Mouse (Mus musculus): Measurements from ENCODE around the gene Rbms3. TPM values are rescaled to one million over a fixed set of nuclear protein-coding genes. Genes with fewer than 3 reads are reported as not detected.

Rbms3 gene
- total and polyA plus RNA-seq, 3 experiments: 8.1 to 12.5 (median 8.8) TPM

- Histone ChIP-seq H3K9ac (ENCODE audit: low read depth, low read length) (no peak overlapping the region), H3K4me1 (ENCODE audit: control insufficient read depth, insufficient read depth, low read length) (peaks cover 5% of the 10 kb centered on the region), H3K27me3 (ENCODE audit: control insufficient read depth, insufficient read depth, low read length) (no peaks in the 10 kb centered on the region), H3K4me3 (no peak overlapping the region), H3K36me3 (ENCODE audit: control insufficient read depth, insufficient read depth, low read length) (no peaks in the 10 kb centered on the region), H3K27ac (no peak overlapping the region), H3K79me2 (replicated peaks; ENCODE audit: control insufficient read depth, insufficient read depth, low read length) (peaks cover 2% of the 10 kb centered on the region; the same call in 1 of the 2 replicates)
- WGBS: 66% methylated on average over 4 of the region's 4 CpGs
- intact Hi-C loops (cut with DNase I): no loop called here
- no peak for TF ChIP-seq CTCF (IDR thresholded peaks at IDR 0.05)
- TF ChIP-seq POLR2A (IDR thresholded peaks at IDR 0.05; ENCODE audit: insufficient read depth, low read depth, low read length): no peak
- no peak for TF ChIP-seq EP300 (IDR thresholded peaks at IDR 0.05; ENCODE audit: insufficient read depth, low read depth, low read length)
- DNase-seq: no peak
Observed at GRCm38 (mm10) chr9:117221481-117221880, 408.2 kb downstream of the Rbms3 start.

DNA sequence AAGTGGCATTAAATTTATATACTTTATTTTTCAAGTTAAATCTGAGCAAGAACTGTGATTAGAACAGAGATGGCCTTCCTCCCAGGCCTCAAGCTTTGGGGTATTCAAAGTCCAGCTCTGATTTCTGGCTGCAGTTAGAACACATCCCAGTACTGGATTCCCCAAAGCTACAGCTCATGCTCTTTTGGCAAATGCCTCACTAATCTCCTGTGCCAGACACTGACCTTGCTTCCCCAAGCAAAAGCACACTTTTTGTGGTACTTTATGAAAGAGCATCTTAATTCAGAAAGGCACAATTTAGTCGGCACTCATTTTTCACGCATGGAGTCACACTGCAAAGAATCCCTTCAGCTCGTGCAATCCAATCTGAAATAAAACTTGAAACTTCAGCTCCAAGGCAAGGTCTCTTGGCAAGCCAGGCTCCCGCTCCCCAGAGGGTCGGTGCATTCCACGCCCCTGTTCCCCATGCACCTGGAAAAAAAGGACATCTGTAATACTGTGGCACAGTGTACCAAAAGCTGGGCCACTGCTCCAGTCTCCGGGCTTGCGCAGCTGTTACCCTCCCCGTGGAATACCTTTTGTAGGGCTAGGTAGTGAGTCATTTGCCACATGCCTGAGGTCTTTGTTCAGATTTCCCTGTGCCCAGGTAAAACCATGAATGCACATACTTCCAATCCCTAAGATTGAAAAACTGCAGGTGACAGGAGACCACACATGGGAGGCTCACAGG is 413.5 kb downstream of the Rbms3 start:
- Histone ChIP-seq H3K27me3 (ENCODE audit: control insufficient read depth, insufficient read depth, low read length) (no peaks in the 10 kb centered on the region), H3K4me1 (ENCODE audit: control insufficient read depth, insufficient read depth, low read length) (peaks cover 3% of the 10 kb centered on the region; the same call in 1 of the 2 replicates), H3K9ac (ENCODE audit: low read depth, low read length) (no peak overlapping the region), H3K4me3 (no peak overlapping the region), H3K27ac (no peak overlapping the region), H3K79me2 (replicated peaks; ENCODE audit: control insufficient read depth, insufficient read depth, low read length) (no peaks in the 10 kb centered on the region), H3K36me3 (ENCODE audit: control insufficient read depth, insufficient read depth, low read length) (no peaks in the 10 kb centered on the region)
- 83% methylated on average over 9 of the region's 9 CpGs for WGBS
- intact Hi-C loops (cut with DNase I): no loop called here
- no peak for DNase-seq
- TF ChIP-seq CTCF (IDR thresholded peaks at IDR 0.05) (no peak), POLR2A (IDR thresholded peaks at IDR 0.05; ENCODE audit: insufficient read depth, low read depth, low read length) (no peak), EP300 (IDR thresholded peaks at IDR 0.05; ENCODE audit: insufficient read depth, low read depth, low read length) (no peak)

GRCm38 (mm10) chr9:117212023-117212422 is 417.7 kb downstream of the Rbms3 start:
- DNase-seq: no peak
- TF ChIP-seq POLR2A (IDR thresholded peaks at IDR 0.05; ENCODE audit: insufficient read depth, low read depth, low read length): no peak
- TF ChIP-seq CTCF (IDR thresholded peaks at IDR 0.05): no peak
- TF ChIP-seq EP300 (IDR thresholded peaks at IDR 0.05; ENCODE audit: insufficient read depth, low read depth, low read length): no peak
- H3K79me2 ChIP-seq (replicated peaks; ENCODE audit: control insufficient read depth, insufficient read depth, low read length): no peaks in the 10 kb centered on the region; the same call in 1 of the 2 replicates
- H3K4me1 ChIP-seq (ENCODE audit: control insufficient read depth, insufficient read depth, low read length): peaks cover 2% of the 10 kb centered on the region
- 76% methylated on average over 4 of the region's 4 CpGs for WGBS
- no peak overlapping the region for H3K9ac ChIP-seq (ENCODE audit: low read depth, low read length)
- no peaks in the 10 kb centered on the region for H3K36me3 ChIP-seq (ENCODE audit: control insufficient read depth, insufficient read depth, low read length)
- H3K27ac ChIP-seq: no peak overlapping the region
- no peaks in the 10 kb centered on the region for H3K27me3 ChIP-seq (ENCODE audit: control insufficient read depth, insufficient read depth, low read length)
- no peak overlapping the region for H3K4me3 ChIP-seq
- intact Hi-C loops (cut with DNase I): no loop called here

DNA sequence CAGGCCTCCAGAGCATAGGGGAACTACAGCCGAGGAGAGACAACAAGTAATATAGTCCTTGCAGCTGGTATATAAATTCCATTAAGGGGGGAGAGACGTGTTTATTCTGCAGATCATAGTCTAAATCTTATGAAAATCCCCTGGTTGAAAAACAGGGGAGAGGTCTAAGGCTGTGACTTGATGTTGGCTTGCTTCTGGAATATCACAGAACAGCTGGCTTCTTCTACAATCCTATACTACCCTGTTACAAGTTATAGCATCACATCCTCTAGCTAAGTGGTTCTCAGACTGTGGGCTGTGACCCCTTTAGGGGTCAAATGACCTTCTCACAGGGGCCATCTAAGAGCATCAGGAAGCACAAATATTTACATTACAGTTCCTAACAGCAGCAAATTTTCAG is 419.4 kb downstream of the Rbms3 start:
- H3K9ac ChIP-seq (ENCODE audit: low read depth, low read length): no peak overlapping the region
- 77% methylated on average over 2 of the region's 2 CpGs for WGBS
- H3K4me1 ChIP-seq (ENCODE audit: control insufficient read depth, insufficient read depth, low read length): peaks cover 2% of the 10 kb centered on the region

DNA sequence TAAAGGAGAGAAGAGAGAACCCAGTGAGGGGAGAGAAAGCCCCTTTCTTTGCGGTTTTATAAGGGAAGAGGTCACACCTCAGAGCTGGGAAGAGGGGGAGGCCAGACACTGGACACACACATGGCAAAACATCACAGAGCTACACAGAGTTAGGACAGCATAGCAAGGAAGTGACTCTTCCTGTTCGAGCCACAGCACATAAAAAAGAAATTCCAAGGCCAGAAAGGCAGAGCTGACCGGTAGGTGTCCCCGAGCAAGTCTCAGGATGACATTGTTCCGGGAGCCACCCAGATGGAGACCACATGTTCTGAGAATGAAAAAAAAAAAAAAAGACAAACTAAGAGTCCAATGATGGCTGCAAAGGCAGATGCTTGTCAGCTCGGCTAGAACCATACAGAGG is 424.3 kb downstream of the Rbms3 start:
- intact Hi-C loops (cut with DNase I): no loop called here
- TF ChIP-seq POLR2A (IDR thresholded peaks at IDR 0.05; ENCODE audit: insufficient read depth, low read depth, low read length): no peak
- TF ChIP-seq EP300 (IDR thresholded peaks at IDR 0.05; ENCODE audit: insufficient read depth, low read depth, low read length): no peak
- TF ChIP-seq CTCF (IDR thresholded peaks at IDR 0.05): no peak
- Histone ChIP-seq H3K9ac (ENCODE audit: low read depth, low read length) (no peak overlapping the region), H3K27ac (no peak overlapping the region), H3K27me3 (ENCODE audit: control insufficient read depth, insufficient read depth, low read length) (no peaks in the 10 kb centered on the region), H3K36me3 (ENCODE audit: control insufficient read depth, insufficient read depth, low read length) (no peaks in the 10 kb centered on the region), H3K79me2 (replicated peaks; ENCODE audit: control insufficient read depth, insufficient read depth, low read length) (no peaks in the 10 kb centered on the region; the same call in 1 of the 2 replicates), H3K4me3 (no peak overlapping the region), H3K4me1 (ENCODE audit: control insufficient read depth, insufficient read depth, low read length) (no peaks in the 10 kb centered on the region; the same call in 1 of the 2 replicates)
- no peak for DNase-seq
- 43% methylated on average over 6 of the region's 6 CpGs for WGBS

More for the DNA sequence above, 419.4 kb downstream of the Rbms3 start:
- Histone ChIP-seq H3K4me3 (no peak overlapping the region), H3K27me3 (ENCODE audit: control insufficient read depth, insufficient read depth, low read length) (no peaks in the 10 kb centered on the region), H3K79me2 (replicated peaks; ENCODE audit: control insufficient read depth, insufficient read depth, low read length) (no peaks in the 10 kb centered on the region; the same call in 1 of the 2 replicates), H3K36me3 (ENCODE audit: control insufficient read depth, insufficient read depth, low read length) (no peaks in the 10 kb centered on the region), H3K27ac (no peak overlapping the region)
- intact Hi-C loops (cut with DNase I): no loop called here
- TF ChIP-seq POLR2A (IDR thresholded peaks at IDR 0.05; ENCODE audit: insufficient read depth, low read depth, low read length) (no peak), CTCF (IDR thresholded peaks at IDR 0.05) (no peak), EP300 (IDR thresholded peaks at IDR 0.05; ENCODE audit: insufficient read depth, low read depth, low read length) (no peak)
- DNase-seq: no peak

DNA sequence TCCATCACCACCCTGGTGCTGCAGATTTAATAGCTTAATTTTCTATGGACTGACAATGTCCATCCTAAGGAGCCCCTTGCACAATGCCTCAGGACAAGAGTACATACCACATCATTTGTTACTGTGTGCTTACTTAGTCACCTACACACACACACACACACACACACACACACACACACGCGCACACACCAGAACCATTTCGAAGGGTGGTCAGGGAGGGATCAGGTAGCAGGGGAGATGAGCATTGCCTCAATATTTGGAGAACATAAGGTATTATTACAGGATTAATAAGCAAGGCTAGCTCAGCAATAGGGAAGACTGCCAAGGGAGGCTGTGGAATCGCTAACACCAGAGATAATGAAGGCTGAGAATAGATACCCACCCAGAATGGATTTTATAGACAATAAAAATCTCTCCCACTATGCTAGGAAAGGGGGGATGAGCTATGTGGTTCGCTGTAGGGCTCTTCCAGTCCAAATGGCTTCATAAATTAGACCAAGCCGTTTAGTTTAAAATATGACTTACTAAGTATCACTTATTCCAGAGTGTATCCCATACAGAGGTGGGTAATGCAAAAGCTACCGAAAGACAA is 429.6 kb downstream of the Rbms3 start:
- intact Hi-C loops (cut with DNase I): no loop called here
- TF ChIP-seq CTCF (IDR thresholded peaks at IDR 0.05) (no peak), POLR2A (IDR thresholded peaks at IDR 0.05; ENCODE audit: insufficient read depth, low read depth, low read length) (no peak), EP300 (IDR thresholded peaks at IDR 0.05; ENCODE audit: insufficient read depth, low read depth, low read length) (no peak)
- Histone ChIP-seq H3K36me3 (ENCODE audit: control insufficient read depth, insufficient read depth, low read length) (no peaks in the 10 kb centered on the region), H3K27ac (no peak overlapping the region), H3K27me3 (ENCODE audit: control insufficient read depth, insufficient read depth, low read length) (no peaks in the 10 kb centered on the region), H3K9ac (ENCODE audit: low read depth, low read length) (no peak overlapping the region), H3K79me2 (replicated peaks; ENCODE audit: control insufficient read depth, insufficient read depth, low read length) (no peaks in the 10 kb centered on the region), H3K4me3 (no peak overlapping the region), H3K4me1 (ENCODE audit: control insufficient read depth, insufficient read depth, low read length) (peaks cover 1% of the 10 kb centered on the region; the same call in 1 of the 2 replicates)
- no peak for DNase-seq
- 77% methylated on average over 7 of the region's 7 CpGs for WGBS
